Mouse (Mus musculus): ENCODE data around the gene Tnpo1.

The Tnpo1 gene

DNA sequence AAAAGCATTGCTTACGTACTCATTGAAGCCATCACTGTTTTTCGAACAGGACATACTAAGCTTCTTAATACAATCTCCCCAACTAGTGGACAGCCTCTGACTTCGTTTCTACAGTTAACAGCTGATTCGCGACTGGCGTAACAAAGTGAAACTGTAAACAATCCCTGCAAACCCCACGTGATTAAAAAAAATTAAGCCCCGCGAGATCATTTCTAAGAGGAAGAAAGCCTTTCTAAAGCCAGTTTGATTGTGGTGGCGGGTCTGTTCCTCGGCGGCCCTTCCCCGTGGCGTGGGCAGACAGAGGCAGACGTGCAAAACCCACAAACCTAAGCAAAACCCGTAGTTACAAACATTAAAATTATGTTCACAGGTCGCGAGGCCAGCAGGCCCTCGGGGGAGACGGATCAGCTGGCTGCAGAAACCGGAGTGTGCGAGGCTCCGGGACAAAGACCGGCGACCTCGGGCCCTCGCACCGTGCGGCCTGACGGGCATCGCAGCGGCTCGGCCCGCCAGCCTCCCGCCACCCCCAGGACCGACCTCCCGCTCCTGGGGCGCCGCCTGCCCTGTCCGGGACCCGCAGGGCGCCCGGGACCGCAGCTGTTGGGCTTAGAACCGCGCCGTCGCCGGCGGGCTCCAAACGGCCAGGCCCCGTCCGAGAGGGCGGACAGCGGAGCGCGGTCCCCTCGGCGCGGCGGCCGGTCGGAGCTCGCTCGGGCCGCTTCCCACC, 535 bp downstream of the Tnpo1 start:
- peak; percentile 64 for DNase-seq (ENCODE audit: low spot score)

DNA sequence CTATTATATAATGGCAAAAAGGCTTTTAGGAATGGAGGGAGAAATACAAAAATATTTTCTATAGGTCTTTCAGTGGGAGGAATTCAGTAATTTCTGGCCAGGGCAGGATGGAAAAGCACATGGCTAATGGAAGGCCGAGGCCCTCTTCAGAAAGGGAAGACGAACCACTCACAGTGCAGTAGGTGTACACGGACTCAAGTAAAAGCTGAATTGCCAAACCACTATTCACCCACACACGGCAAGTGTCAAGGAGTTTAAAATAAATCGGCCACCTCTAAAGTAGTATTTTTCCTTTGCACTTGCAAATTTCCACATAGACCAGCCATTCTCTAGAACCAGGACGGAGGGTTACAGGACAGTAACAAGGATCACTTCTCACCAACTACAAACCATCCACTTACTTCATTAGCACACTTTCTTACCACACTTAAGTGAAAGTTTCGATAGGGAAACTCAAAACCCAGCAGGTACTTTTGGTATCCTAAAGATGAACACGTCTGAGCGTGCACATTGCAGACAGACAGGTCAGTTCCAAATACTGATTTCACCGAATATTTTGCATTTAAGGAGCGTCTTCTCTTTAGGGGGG, 1.2 kb downstream of the Tnpo1 start:
- no peak for DNase-seq (ENCODE audit: low spot score)

DNA sequence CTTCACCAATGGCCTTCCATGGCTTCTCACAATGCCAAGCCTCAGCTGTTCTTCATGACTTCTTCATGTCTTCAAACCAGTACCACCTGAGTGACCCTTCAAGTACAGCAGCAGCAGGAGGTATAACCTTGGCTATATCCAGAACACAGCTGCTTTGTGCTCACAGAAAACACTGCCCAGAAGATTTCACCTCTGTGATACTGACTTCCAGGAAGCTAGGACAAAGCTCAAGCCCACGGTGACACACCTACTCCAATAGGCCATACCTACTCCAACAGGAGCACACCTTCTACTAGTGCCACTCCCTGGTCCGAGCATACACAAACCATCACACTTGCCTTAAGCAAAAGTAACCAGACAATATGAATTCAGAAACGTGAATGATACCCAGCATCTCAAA, 3.4 kb downstream of the Tnpo1 start:
- DNase-seq (ENCODE audit: low spot score): no peak

DNA sequence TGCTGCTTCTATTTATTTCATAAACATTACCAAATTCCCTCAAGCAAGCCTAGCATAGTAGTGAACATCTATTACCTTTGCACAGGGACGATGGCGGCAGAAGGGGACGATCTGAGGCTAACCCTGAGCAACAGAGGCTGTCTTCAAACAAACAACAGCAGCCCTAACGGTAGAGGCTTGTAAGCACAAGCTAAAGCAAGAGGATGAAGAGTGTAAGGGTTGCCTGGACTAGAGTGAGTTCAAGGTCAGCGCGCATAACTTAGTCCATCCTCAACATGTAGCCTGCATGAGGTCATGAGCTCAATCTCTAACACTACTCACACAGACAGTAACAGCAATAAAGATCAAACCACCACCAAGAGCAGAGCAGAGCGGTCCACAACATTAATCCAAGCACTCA, 4.9 kb downstream of the Tnpo1 start:
- no peak for DNase-seq (ENCODE audit: low spot score)

DNA sequence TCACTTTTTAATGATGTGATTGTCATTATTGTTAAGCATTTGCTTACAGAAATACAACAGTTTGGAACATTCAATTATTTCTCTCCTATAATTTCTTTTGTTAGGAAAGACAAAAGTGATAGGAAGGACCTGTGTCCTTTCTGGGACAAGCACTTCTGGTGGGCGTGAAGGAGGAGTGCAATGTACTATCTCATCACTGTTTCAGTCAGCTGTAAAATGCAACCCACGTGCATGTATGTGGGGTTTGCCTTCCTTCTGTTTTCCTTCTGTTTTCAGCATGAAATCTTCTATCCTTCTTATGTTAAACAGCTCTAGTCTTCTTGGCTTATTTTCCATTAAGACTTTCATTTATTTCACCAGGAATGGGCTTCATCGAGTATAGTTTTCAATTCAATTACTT, 5.9 kb downstream of the Tnpo1 start:
- no peak for DNase-seq (ENCODE audit: low spot score)

DNA sequence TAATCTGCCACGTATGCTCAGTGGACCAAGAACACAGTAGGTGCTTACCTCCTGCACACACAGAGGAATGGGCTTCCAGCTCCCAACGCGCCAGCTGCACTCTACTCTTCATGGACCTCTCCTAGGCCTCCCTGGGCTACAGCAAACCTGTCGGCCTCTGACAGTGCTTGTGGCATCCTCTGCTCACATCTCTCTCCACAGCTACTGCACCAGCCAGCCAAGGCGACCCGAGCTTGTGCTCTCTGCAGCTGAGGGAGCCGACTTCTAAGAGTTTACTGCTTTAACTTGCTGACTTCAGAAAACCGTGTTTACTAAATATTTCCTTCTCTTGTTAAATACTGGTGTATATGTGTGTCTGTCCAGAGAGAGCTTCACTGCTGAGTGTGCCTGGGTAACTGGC, 6.5 kb downstream of the Tnpo1 start:
- no peak for DNase-seq (ENCODE audit: low spot score)

DNA sequence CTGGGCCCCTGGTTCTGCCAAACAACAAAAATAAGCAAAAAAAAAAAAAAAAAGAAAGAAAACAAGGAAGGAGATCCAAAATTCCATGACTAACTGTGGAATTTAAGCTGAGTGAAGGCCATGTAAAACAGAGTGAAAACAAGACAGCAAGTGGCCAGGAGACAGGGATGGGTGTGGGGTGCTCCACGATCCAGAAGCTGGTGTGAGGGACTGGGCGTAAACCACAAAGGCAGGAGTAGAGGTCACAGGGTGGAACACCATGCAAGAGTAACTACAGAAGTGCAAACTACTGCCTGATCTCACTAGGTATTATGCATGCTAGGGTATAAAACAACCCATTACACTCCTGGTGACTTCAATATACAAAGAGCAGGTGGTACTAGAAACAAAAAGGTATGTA, 8.3 kb downstream of the Tnpo1 start:
- no peak for DNase-seq (ENCODE audit: low spot score)

DNA sequence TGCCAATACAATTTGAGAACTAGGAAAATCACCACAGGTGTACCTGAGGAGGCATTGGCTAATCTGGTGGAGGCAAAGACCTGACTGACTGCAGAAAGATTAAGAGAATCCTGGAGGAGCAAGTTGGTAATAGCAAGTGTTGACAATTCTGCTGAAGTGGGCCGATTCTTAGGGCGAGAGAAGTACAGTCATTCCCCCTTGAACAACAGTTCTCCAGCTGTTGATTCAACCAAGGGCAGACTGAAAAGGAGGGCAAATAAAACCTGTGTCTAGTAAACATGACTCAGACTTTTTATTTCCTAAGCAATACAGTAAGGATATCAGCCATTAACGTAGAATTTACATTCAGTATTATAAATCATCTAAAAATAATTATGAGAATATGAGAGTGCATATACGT, 10.6 kb downstream of the Tnpo1 start:
- no peak for DNase-seq (ENCODE audit: low spot score)

DNA sequence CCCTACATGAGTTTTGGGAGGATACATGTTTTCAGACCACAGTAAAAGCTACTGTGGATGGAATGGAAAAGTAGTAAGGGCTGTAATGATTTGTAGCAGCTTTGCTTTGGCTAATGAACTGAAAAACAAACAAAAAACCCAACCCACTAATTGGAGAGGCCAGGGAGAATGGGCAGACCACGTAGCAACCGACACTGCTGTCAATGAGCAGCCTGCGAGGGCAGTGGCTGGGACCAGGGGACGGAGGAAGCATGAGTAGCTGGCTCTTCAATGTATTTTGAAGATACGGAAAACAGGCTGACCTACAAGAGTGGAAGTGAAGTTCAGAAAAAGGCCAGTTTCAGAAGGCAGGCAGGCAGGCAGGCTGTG, 11.4 kb downstream of the Tnpo1 start:
- DNase-seq (ENCODE audit: low spot score): no peak

DNA sequence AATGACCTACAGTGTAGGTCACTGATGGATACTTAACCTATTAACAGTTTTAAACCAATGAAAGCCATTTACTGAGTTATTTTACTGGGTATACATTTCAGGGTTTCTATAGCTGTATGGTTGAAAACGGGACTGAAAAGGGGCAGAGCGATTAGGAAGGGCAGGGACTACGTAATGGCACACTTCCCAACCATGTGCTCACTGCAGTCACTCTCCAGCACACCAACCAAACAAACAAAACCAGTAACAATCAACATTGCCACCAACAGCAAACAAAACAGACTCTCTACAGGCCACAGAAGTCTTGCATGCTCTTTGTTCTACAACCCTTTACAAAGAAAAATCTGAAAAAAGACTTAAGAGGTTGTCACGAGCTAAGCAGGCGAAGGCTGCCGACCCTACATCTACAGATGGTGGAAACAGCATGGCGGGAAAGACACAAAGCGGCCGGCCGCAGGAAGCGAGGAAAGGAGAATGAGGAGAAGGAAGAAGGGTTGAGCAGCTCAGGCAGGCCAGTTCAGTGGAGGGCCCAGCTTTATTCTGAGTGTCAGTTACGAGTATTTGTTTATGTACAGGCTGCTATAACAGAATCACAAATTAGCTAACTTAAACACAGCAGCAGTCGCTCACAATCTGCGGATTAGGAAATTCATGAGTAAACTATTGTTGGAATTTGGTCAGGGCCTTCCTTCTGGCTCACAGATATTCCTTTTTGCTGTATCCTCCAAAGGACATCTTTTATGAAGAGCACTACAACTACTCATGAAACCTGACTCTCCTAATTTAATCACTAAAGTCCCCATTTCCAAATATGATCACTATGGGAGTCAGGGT, 12.0 kb downstream of the Tnpo1 start:
- no peak for DNase-seq (ENCODE audit: low spot score)

DNA sequence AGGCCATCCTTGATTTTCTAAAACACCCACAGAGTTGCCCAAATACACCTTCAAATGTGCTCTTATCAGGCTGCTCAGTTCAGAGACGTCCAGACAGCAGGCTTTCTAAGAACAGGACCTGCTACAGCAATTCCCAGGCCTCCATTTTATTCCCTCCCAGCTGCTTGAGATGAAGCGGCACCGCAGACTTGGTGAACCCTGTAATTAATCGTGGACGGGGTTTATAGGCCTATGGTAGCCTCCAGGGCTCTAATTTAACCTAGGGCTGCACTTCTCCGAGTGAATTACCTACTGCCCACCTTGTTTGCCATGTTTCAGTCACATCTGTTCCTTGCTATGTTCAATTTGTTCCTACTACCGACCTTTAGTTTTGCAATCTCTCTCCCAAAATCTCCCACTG, 13.0 kb downstream of the Tnpo1 start:
- DNase-seq (ENCODE audit: low spot score): no peak

DNA sequence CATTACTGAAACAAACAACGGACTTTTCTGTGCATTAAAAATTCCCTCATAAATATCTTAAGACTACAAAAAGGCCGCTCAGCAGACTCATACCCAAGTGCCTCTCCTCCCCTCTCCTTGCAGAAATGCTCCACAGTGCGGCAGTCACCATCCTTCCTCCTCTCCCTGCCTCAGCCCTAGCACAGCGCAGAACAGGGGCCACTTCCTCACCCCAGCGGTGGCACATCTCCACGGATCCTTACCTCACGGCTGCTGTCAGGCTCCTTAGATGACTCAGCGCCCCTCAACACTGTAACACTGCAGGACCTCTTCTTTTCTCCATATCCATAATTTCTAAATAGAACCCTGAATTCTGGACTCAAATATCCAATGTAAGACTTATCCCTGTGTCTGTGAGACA, 13.6 kb downstream of the Tnpo1 start:
- no peak for DNase-seq (ENCODE audit: low spot score)

DNA sequence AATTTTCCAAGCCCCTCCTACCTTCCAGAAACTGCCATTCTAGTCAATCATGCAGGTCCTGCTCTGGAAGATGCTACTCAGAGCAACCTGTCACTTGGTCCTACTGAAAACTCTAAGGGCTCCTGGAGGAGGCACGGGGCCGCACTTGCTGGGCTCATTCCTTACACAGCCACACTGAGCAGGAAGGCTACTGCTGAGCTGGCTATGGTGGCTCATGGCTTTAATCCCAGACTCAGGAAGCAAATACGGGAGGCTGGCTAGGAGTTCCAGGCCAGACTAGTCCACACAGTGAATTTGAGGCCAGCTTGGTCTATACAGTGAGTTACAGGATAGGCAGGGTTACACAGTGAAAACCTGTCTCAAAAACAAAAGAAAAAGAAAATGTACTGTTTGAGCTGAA, 15.4 kb downstream of the Tnpo1 start:
- no peak for DNase-seq (ENCODE audit: low spot score)

DNA sequence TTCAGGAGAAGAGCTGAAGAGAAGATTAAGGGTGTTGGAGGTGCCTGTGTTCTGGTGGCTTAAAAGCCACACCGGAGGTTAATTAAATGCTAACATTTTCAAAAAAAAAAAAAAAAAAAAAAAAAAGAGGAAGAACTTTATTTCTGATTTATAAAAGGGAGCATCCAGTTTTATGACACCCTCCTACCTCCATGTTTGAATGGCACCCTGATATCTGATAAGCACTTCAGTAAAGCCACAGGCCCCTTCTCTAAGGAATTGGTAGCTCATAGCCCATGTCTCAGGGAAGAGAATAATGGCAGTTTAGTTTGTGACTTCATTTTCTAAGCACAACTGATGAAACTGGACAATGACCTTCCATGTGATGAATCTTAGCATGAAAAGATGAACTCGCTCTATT, 21.6 kb downstream of the Tnpo1 start:
- DNase-seq (ENCODE audit: low spot score): no peak

DNA sequence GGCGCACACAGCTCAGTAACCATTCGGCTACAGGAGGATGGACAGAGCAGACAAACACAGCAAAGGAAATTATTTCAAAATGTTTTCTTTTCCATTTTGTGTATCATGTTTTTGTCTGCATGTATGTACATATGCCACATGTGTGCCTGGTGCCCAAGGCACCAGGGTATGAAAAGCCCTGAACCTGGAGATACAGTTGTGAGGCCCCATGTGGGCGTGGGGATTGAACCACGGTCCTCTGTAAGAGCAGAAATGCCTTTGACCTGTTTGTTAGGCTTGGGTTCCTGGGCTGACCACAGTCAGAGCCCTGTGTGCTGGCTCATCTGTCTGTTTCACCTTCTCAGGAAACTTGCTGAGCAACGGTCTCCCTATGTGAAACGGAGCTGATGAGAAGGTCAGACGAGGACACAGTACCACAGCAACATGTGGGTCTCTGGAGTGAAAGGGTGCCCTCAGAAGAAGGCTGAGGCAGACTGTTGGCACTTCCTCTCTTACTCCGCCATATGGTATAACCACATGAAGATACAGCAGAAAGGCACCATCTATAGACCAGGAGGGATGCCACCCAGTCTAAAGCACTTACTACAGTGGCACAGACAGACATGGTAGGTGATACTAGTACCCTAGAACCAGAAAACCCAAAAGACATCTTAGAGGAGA, 23.7 kb downstream of the Tnpo1 start:
- DNase-seq (ENCODE audit: low spot score): no peak

DNA sequence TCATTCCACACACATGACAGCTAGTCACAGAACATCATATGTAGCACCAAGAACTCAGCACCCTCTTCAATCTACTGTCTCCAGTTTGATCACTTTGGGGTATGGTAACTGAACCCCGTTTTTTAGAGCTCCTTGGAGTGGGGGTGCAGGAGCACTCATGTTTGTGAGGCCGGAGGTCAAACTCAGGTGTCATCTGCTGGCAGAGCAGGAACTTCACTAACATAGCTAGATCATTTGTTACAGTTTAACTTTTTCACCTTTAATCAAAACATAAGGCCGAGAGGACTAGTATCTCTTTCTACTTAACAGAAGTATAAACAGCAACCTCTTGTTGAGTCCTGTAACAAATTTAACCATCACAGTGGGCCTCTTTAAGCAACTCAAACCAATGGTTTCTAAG, 26.6 kb downstream of the Tnpo1 start:
- DNase-seq (ENCODE audit: low spot score): no peak

DNA sequence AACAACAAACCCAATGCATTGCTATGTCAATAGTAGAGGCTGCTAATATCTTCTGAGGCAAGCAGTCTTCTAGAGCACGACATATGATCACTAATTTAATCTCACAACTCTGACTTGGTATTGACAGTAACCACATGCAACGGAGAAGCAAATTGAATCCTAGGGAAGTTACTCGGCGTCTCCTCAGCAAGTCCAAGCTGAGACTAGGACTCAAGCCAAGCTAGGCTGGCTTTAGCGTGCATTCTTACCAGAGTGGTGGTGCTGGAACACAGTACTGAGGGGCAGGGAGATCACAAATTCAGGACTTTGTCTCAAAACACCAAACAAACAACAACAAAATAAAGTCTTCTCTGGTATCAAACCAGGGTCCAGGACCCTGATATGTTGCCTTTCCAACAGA, 28.6 kb downstream of the Tnpo1 start:
- DNase-seq (ENCODE audit: low spot score): no peak

DNA sequence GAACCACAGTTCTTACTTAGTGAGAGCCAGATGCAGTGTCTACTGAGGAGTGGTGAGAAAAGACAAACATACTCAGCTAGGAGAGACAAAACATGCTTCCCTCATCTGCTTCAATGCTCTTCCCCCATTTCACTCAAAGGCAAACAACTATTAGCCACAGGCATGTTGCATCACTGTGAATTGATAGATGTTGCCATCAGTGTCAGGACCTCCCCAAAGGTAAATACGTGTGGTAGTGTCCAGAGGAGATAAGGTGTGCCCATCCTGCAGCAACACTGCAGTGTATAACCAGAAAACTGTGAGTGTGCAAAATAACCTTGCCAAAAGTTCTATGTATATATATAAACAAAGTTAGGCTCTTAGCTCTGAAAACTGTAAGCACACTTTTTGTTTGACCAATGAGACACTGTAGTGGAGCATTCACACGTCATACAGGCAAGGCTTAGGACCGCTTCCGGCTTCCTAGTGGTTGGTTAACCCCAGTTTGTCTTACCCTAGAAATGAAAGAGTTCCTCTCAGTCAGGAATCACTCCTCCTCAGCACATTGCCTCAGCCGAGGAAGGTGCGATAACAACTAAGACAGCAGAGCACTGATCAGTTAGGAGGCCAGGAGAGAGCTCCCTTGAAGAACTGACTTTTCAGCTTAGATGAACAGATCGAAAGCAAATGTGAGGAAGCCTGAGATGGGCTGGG, 29.6 kb downstream of the Tnpo1 start:
- no peak for DNase-seq (ENCODE audit: low spot score)

DNA sequence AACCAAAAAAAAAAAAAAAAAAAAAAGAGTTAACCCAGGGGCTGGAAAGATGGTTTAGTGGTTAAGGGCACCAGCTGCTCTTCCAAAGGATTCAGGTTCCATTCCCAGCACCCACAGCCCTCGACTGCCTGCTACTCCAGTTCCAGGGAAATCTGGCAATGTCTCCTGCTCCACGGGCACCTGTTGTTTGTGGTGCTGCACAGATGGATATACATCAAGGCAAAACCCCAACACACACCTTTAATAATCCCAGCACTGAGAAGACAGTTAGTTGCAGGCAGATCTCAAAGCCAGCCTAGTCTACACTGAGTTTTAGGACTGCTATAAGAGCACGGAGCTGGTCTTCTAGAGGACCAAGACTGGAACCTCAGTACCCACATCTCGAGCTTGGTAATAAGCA, 30.2 kb downstream of the Tnpo1 start:
- DNase-seq (ENCODE audit: low spot score): no peak

DNA sequence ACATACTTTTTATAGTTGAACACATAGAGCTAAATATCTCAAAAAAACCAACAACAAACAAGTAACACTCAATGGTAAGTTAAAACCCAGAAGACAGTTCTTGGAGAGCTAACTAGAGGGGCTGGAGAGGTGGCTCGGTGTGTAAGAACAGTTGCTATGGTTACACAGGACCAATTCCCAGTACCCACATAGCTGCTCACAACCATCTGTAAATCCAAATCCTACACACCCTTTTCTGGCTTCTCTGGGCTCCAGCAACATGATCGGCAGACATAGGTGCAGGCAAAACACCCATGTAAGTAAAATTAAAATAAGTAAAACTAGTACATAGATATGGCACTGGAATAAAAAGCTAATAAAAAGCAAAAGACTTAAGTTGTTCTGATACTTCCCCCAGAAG, 31.3 kb downstream of the Tnpo1 start:
- DNase-seq (ENCODE audit: low spot score): no peak

DNA sequence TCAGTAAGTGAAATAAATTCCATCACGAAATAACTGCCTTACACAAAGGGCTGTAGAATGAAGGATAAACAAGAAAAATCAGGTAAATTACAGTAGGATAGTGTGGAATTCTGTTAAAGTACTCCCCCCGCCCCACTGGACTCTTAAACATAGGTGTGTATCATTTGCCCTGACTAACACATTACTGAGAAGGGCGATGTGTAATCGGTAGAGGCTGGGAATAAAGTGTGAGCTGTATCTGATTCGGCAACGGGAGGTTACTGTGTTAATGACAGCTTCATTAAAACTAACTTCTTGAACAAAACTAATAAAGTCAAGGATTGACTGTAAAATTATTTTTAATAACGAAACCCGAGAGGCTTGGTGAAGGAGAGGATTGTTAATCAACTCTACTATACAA, 34.7 kb downstream of the Tnpo1 start:
- no peak for DNase-seq (ENCODE audit: low spot score)

DNA sequence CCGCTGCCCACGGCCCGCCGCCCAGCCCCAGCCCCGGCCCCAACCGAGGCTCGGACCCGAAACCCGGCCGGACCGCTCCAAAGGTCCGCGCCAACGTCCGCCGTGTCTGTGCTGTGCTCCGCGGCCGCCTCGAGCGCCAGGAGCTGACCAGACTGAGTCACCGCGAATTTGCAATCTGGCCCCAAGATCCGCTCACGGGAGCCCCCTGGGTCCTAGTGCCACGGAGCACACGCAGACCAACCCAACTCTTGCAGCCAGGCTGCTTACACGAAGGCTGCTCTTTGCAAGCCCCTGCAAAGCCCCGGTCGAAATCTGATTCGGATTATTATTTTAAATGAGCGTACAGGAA, 35.3 kb downstream of the Tnpo1 start:
- peak; percentile 72 for DNase-seq (ENCODE audit: low spot score)

Measured in spleen, adult 12 weeks (tissue).